Mouse (Mus musculus) lung, adult 2 months (tissue): Measurements from ENCODE around the gene E330034G19Rik. TPM values are rescaled to one million over a fixed set of nuclear protein-coding genes. Genes with fewer than 3 reads are reported as not detected.
"Not testable (repeated sequence)": the region's sequence is repeated elsewhere in the genome, so short reads cannot be mapped to it uniquely, and the experiment has no call there.

Experiments
- DNase-seq: peaks from one replicate; pipeline ENCODE4 v3.0.0; 2022
- H3K4me1 ChIP-seq: fragments of 200-500 bp; 2 replicates; pipeline ENCODE4 v1.6.1; 2011; ENCODE audit warnings: low read length; ENCODE audit not compliant: control insufficient read depth, insufficient read depth
- H3K4me3 ChIP-seq: fragments of 200-500 bp; replicated peaks from 2 replicates; pipeline ENCODE3; 2011; ENCODE audit warnings: low read depth, mild to moderate bottlenecking, control low read depth, low read length; ENCODE audit errors: extremely low read depth
- CTCF ChIP-seq: fragments of 200-500 bp; IDR thresholded peaks from 2 replicates; pipeline ENCODE4 v1.5.1; 2011; ENCODE audit warnings: mild to moderate bottlenecking, low read length, control low read depth; ENCODE audit not compliant: insufficient read depth
- POLR2A ChIP-seq: fragments of 200-500 bp; IDR thresholded peaks from 2 replicates; pipeline ENCODE4 v1.6.1; 2011; ENCODE audit warnings: low read depth, mild to moderate bottlenecking, control low read depth, low read length, borderline replicate concordance; ENCODE audit errors: extremely low read depth
- WGBS: fragments of 180-500 bp; shearing (Covaris S2); methylation state at CpG from one replicate; pipeline ENCODE4 v1.1.7; 2018; 5-methylcytosine and 5-hydroxymethylcytosine counted together
- polyA plus RNA-seq: library from polyadenylated mRNA; depleted of rRNA; stranded (reverse); fragments of >200 nt; gene quantifications from 2 replicates; pipeline ENCODE4 v1.2.3, GENCODE M21; 2012

The E330034G19Rik gene
- polyA plus RNA-seq, 1 experiment, result not detected

DNA sequence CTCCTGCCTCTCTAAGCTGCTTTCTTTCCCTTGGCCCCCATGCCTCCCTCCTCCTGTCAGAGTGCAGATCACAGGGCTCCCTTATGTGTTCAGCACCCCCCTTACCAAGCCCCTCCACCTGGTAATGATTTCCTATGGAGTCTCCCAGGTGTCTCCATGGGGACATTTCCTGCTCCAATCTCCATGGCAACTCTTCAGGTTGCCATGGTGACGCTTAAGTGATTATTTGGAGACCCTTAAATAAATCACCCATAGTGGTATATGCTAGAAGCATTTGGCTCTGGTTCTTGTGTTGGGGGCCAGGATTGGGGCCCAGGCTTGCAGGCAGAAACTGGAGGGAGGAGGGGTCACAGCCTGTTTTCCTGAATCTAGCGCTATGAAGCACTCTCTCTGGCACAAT is 30.1 kb upstream of the E330034G19Rik start:
- Histone ChIP-seq H3K4me3 (no peak overlapping the region), H3K4me1 (no peaks in the 10 kb centered on the region)
- TF ChIP-seq CTCF (no peak), POLR2A (no peak)
- 58% methylated on average over 2 of the region's 2 CpGs for WGBS
- DNase-seq, result no peak

DNA sequence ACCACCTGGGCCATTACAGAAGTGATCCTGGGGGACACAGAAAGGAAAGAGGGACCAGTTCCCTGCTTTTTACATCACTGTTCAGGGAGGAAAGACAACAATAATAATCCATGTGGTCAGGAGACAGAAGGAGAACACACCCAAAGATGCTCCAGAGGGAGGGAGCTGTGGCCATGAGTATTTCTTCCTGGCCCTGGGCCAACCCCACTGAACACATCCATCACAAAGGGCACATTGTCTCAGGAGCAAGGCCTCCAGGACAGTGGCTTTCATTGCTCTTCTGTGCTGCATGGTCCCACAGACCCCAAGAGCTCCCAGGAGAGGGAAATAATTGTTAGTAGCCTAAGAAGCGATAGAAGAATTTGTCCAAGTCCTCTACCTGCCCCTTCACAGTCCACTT is 23.4 kb upstream of the E330034G19Rik start:
- 67% methylated on average over 1 of the region's 1 CpGs for WGBS
- no peaks in the 10 kb centered on the region for H3K4me1 ChIP-seq
- no peak for TF ChIP-seq POLR2A
- no peak for TF ChIP-seq CTCF
- DNase-seq, result no peak
- H3K4me3 ChIP-seq, result no peak overlapping the region

DNA sequence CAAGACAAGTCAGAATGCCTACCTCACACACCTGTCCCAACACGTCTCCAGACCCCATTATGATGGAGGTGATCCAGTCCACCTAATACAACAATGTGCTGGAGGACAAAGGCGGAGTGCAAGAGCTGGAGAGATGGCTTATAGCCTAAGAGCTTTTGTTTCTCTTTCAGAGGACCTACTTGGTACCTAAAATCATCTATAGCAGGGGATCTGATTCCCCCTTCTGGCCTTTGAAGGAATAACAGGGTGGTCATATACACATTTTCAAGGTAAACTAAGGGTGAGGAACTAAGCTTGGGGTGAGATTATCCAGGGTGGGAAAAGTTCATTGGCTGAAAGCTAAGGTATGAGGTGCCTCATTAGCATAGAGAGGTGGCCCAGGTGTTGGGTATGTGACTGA is 19.4 kb upstream of the E330034G19Rik start:
- WGBS, result 47% methylated on average over 2 of the region's 2 CpGs

DNA sequence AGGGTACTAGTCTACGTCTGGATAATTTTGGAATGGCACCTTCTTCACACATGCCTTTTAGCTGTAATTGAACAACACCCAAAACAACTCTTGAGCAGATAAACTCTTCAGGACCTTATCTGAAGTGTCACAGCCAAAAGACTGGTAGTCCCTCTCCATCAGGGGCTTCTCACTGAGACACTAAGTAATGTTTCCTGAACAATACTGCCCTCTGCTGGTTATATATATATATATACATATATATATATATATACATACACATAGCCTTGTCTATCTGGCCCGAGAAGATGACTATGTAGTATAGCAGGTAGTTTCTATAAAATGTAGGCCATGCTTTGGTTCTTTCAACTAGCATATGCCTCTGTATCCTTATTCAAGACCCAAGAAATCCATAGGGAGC is 17.5 kb upstream of the E330034G19Rik start:
- H3K4me3 ChIP-seq, result no peak overlapping the region
- 35% methylated on average over 2 of the region's 2 CpGs for WGBS
- no peak for DNase-seq
- no peaks in the 10 kb centered on the region for H3K4me1 ChIP-seq
- no peak for TF ChIP-seq CTCF
- no peak for TF ChIP-seq POLR2A

More for the DNA sequence above, 19.4 kb upstream of the E330034G19Rik start:
- no peak overlapping the region for H3K4me3 ChIP-seq
- no peaks in the 10 kb centered on the region for H3K4me1 ChIP-seq
- DNase-seq, result no peak
- peak; percentile 24; the same call in 1 of the 2 replicates for TF ChIP-seq CTCF
- TF ChIP-seq POLR2A, result no peak

DNA sequence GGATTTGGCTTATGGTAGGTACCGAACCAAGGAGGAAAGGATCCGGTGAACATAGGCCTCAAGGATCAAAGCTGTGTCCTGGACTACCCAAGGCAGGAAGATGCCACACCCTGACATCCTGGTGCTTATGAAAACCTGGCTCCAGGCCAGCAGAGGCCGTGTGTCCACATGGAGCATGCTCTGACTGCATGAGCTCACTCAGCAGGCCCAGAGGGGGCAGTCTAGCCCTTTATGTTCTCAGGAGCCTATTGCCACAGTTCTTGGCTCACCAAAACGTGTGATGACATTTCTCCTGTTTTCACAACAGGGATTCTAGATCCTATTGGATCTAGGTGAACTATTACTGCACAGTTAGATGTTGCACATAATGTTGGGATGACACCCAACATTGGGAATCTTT is 11.7 kb upstream of the E330034G19Rik start:
- TF ChIP-seq CTCF (no peak), POLR2A (no peak)
- Histone ChIP-seq H3K4me1 (no peaks in the 10 kb centered on the region), H3K4me3 (no peak overlapping the region)
- 50% methylated on average over 4 of the region's 4 CpGs for WGBS
- DNase-seq, result no peak

DNA sequence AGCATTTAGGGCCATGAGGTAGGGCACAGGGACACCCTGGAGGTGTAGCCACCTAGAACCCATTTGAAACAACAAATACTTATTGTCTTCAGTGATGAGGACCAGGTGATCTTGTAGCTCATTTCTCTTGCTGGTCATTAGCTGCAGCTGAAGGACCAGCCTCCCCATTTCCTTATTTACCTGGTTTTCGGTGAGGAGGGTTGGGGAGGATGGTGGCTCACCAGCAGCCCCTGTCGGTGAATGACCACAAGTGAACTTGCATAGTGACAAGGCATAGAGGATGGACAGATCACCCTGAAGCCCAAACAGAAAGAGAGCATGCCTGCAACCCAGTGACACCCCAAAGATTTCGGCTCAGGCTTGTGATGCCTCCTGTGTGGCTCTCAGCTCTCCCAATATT is 10.7 kb upstream of the E330034G19Rik start:
- TF ChIP-seq CTCF (peak; percentile 5; the same call in 1 of the 2 replicates), POLR2A (no peak)
- H3K4me1 ChIP-seq, result no peaks in the 10 kb centered on the region
- H3K4me3 ChIP-seq, result no peak overlapping the region
- 66% methylated on average over 3 of the region's 3 CpGs for WGBS
- no peak for DNase-seq

DNA sequence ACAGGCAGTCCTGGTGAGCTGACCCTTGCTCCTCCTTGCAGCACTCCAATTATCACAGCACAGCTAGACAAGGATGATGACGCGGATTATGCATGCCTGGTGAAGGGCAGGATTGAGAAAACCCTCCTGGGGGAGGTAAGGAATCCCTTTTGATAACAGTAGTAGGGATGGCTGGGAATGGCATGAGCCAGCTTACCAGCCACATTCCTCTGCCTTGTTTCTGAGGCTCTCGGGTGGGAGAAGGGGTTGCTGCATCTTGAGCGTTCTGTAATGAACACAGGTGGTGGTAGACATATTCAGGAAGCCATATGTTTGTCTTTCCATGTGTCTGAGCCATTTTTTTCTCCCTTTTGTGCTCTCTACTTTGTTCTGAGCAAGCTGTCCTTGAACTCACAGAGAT is 6.9 kb upstream of the E330034G19Rik start:
- TF ChIP-seq CTCF, result no peak
- TF ChIP-seq POLR2A, result no peak
- no peak for DNase-seq
- Histone ChIP-seq H3K4me1 (no peaks in the 10 kb centered on the region), H3K4me3 (no peak overlapping the region)
- WGBS, result 54% methylated on average over 4 of the region's 4 CpGs

DNA sequence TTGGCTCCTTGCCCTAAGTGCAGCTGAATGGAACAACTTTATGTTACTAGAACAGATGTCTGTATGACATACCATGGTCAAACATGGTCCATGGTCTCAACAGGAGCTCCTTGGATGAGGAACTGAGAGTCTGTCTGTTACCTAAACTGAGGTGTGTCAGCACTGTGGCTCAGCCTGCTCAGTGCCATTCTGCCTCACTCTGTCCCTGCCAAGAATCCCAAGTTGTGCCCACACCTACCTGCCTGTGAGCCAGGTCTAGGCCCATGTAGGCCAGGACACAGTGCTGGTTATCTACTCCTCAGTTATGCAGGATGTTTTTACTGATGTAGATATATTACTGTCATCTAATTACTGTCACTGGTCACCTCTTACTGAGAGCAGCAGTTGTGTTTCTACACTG is 2.3 kb upstream of the E330034G19Rik start:
- TF ChIP-seq CTCF (no peak), POLR2A (no peak)
- DNase-seq, result no peak
- Histone ChIP-seq H3K4me1 (no peaks in the 10 kb centered on the region), H3K4me3 (no peak overlapping the region)

DNA sequence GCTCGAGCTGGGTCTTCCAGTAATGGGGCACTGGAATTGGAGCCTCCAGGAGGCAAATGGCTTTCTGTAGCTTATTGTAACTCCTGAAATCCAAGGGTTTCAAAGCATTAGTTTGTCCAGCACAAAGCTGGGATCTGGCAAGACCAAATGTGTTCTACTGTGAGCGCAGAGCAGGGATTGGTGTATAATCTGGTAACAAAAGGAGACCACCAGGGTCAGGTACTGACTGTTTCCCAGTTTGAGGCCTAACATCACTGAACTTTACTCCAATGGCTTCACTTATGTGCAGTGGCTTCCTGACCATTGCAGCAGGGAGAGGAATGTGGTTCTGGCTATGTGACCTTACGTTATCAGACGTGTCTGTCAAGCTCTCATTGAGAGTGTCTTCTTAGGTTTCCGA is 617 bp downstream of the E330034G19Rik start:
- no peak overlapping the region for H3K4me3 ChIP-seq
- TF ChIP-seq CTCF (no peak), POLR2A (no peak)
- DNase-seq, result no peak
- H3K4me1 ChIP-seq, result no peaks in the 10 kb centered on the region
- WGBS, result 64% methylated on average over 5 of the region's 5 CpGs

DNA sequence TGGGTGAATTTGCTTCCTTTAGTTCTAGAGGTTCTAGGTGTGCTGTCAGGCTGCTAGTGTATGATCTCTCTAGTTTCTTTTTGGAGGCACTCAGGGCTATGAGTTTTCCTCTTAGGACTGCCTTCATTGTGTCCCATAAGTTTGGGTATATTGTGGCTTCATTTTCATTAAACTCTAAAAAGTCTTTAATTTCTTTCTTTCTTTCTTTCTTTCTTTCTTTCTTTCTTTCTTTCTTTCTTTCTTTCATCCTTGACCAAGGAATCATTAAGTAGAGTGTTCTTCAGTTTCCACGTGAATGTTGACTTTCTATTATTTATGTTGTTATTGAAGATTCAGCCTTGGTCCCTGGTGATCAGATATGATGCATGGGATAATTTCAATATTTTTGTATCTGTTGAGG is 9.1 kb downstream of the E330034G19Rik start:
- H3K4me3 ChIP-seq, H3K4me1 ChIP-seq, DNase-seq: not testable (repeated sequence)
- WGBS, result 68% methylated on average over 1 of the region's 1 CpGs

DNA sequence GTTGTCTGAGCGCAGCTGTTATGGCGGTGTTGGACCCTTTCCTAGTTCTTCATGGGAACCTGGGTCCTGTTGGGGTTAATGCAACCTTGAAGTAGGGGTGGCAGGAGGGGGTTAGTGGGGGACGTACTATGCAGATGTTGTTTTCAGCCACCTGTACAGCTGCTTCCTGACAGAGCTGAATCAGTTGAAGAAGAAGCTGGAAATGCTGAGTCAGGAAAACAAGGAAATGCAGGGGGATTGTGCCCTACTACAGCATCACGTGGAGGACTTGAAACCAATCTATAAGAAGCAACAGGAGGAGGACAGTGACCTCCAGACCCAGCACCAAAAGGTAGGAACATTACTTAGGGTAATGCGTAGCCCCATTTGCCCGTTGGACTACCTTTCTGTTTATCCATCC is 13.7 kb downstream of the E330034G19Rik start:
- WGBS, result 69% methylated on average over 6 of the region's 6 CpGs
- H3K4me1 ChIP-seq, result no peaks in the 10 kb centered on the region
- DNase-seq, result no peak
- no peak overlapping the region for H3K4me3 ChIP-seq
- TF ChIP-seq POLR2A (no peak), CTCF (no peak)
